Mouse (Mus musculus) heart, embryonic 14.5 days (tissue): ENCODE measurements around the gene Camk1. TPM values are rescaled to one million over a fixed set of nuclear protein-coding genes. Genes with fewer than 3 reads are reported as not detected.

Experiments used
- ATAC-seq: fragments of 200-750 bp; cut with Nextera tagmentation; 2 replicates; pipeline ENCODE4 v1.8.0; 2017; ENCODE audit warnings: low read depth, moderate TSS enrichment; ENCODE audit not compliant: insufficient number of reproducible peaks, insufficient read depth, low FRiP score
- H3K27ac ChIP-seq, 2 experiments: fragments of 200-500 bp in 1 of 2; fragments of 300-500 bp in 1 of 2; sonication (generic) in 1 of 2; replicated peaks in 1 of 2; 2 replicates each; pipeline ENCODE4 v1.5.1; 2012 to 2014; ENCODE audit warnings: low read depth in 2 of 2, low read length in 2 of 2, control low read depth in 1 of 2, mild to moderate bottlenecking in 1 of 2, mixed read lengths in 1 of 2; ENCODE audit not compliant: control insufficient read depth in 1 of 2, insufficient read depth in 1 of 2
- H3K27me3 ChIP-seq: fragments of 300-500 bp; sonication (generic); 2 replicates; pipeline ENCODE4 v1.6.1; 2014; ENCODE audit warnings: mild to moderate bottlenecking, low read length, control low read depth; ENCODE audit not compliant: control insufficient read depth, insufficient read depth
- H3K36me3 ChIP-seq: fragments of 300-500 bp; sonication (generic); 2 replicates; pipeline ENCODE4 v1.6.1; 2014; ENCODE audit warnings: mild to moderate bottlenecking, control low read depth, low read length, mixed read lengths; ENCODE audit not compliant: control insufficient read depth, insufficient read depth
- H3K4me1 ChIP-seq, 2 experiments: fragments of 200-500 bp in 1 of 2; fragments of 300-500 bp in 1 of 2; sonication (generic) in 1 of 2; 2 replicates each; pipeline ENCODE4 v1.6.1; 2012 to 2014; ENCODE audit warnings: low read length in 2 of 2, control low read depth in 1 of 2, mixed read lengths in 1 of 2; ENCODE audit not compliant: control insufficient read depth in 2 of 2, insufficient read depth in 2 of 2
- H3K4me2 ChIP-seq: fragments of 300-500 bp; sonication (generic); 2 replicates; pipeline ENCODE4 v1.6.1; 2014; ENCODE audit warnings: mild to moderate bottlenecking, low read length
- H3K4me3 ChIP-seq, 2 experiments: fragments of 200-500 bp in 1 of 2; fragments of 300-500 bp in 1 of 2; sonication (generic) in 1 of 2; 2 replicates each; pipeline ENCODE4 v1.5.1; 2012 to 2014; ENCODE audit warnings: low read length in 2 of 2, mild to moderate bottlenecking in 2 of 2, control low read depth in 1 of 2, low read depth in 1 of 2, moderate library complexity in 1 of 2; ENCODE audit not compliant: control insufficient read depth in 1 of 2, insufficient read depth in 1 of 2
- H3K9ac ChIP-seq: fragments of 300-500 bp; sonication (generic); 2 replicates; pipeline ENCODE4 v1.6.1; 2014; ENCODE audit warnings: mild to moderate bottlenecking, low read length
- H3K9me3 ChIP-seq: fragments of 300-500 bp; sonication (generic); 2 replicates; pipeline ENCODE4 v1.6.1; 2016; ENCODE audit warnings: low read length, control low read depth; ENCODE audit not compliant: control insufficient read depth
- WGBS: fragments of 180-500 bp; shearing (Covaris S2); extraction: QIAGEN DNeasy Blood & Tissue Kit; methylation state at CpG from one replicate; pipeline ENCODE4 v1.1.7; 2014; 5-methylcytosine and 5-hydroxymethylcytosine counted together
- polyA plus RNA-seq: library from polyadenylated mRNA; unstranded; fragments of >200 nt; fragmentation: Nextera tagmentation; extraction: Ambion mirVana; gene quantifications from 2 replicates; pipeline ENCODE4 v1.2.1, GENCODE M21; 2014

Camk1 gene
- polyA plus RNA-seq, 1 experiment from 2014 or later, result 131 TPM

- H3K27ac ChIP-seq, result no peak overlapping the region
- 78% methylated on average over 5 of the region's 5 CpGs for WGBS
- no peak overlapping the region for H3K4me2 ChIP-seq
- no peak for ATAC-seq
- H3K9ac ChIP-seq, result no peak overlapping the region
- peaks cover 74% of the 10 kb centered on the region for H3K36me3 ChIP-seq
- H3K4me1 ChIP-seq, result no peaks in the 10 kb centered on the region
- no peak overlapping the region for H3K4me3 ChIP-seq
- H3K27me3 ChIP-seq, result no peaks in the 10 kb centered on the region
- no peaks in the 10 kb centered on the region for H3K9me3 ChIP-seq
These were observed 24.8 kb upstream of the Camk1 start for GRCm38 (mm10) chr6:113368577-113368976.

GRCm38 (mm10) chr6:113368124-113368523 lies 24.3 kb upstream of the Camk1 start:
- H3K36me3 ChIP-seq, result peaks cover 69% of the 10 kb centered on the region
- 93% methylated on average over 7 of the region's 7 CpGs for WGBS
- no peaks in the 10 kb centered on the region for H3K9me3 ChIP-seq
- H3K4me2 ChIP-seq, result no peak overlapping the region
- no peak overlapping the region for H3K27ac ChIP-seq
- no peaks in the 10 kb centered on the region for H3K27me3 ChIP-seq
- H3K4me3 ChIP-seq, result no peak overlapping the region
- no peaks in the 10 kb centered on the region for H3K4me1 ChIP-seq
- no peak for ATAC-seq
- H3K9ac ChIP-seq, result no peak overlapping the region

DNA sequence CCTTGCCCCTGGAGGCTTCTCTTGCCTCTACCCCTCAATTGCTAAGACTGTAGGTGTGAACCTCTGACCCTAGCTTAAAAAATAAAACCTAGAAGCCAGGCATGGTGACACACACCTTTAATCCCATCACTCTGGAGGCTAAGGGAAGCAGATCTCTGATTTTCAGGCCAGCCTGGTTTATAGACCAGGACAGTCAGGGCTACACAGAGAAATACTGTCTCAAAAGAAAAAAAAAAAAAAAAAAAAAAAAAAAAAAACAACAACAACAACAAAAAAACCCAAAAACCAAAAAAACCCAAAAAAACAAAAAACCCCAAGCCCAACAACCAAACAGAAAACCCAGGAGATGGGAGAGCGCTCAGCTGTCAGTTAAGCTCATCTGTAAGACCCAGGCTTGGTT lies 23.8 kb upstream of the Camk1 start:
- Histone ChIP-seq H3K27ac (no peak overlapping the region), H3K4me3 (no peak overlapping the region), H3K27me3 (no peaks in the 10 kb centered on the region), H3K4me1 (no peaks in the 10 kb centered on the region), H3K4me2 (no peak overlapping the region), H3K36me3 (peaks cover 65% of the 10 kb centered on the region), H3K9ac (no peak overlapping the region), H3K9me3 (no peaks in the 10 kb centered on the region)
- 93% methylated on average over 1 of the region's 1 CpGs for WGBS
- ATAC-seq, result no peak

GRCm38 (mm10) chr6:113366639-113367038 lies 22.9 kb upstream of the Camk1 start:
- H3K4me3 ChIP-seq, result no peak overlapping the region
- H3K27me3 ChIP-seq, result no peaks in the 10 kb centered on the region
- WGBS, result 92% methylated on average over 6 of the region's 6 CpGs
- ATAC-seq, result no peak
- H3K4me1 ChIP-seq, result no peaks in the 10 kb centered on the region
- H3K27ac ChIP-seq, result no peak overlapping the region
- peaks cover 55% of the 10 kb centered on the region for H3K36me3 ChIP-seq
- H3K9ac ChIP-seq, result no peak overlapping the region
- H3K4me2 ChIP-seq, result no peak overlapping the region
- H3K9me3 ChIP-seq, result no peaks in the 10 kb centered on the region

GRCm38 (mm10) chr6:113364518-113365135 lies 20.8 kb upstream of the Camk1 start:
- 65% methylated on average over 8 of the region's 8 CpGs for WGBS
- no peak overlapping the region for H3K9ac ChIP-seq

GRCm38 (mm10) chr6:113362241-113362640 lies 18.5 kb upstream of the Camk1 start:
- 95% methylated on average over 1 of the region's 1 CpGs for WGBS
- no peaks in the 10 kb centered on the region for H3K4me1 ChIP-seq
- no peak overlapping the region for H3K9ac ChIP-seq
- H3K27me3 ChIP-seq, result no peaks in the 10 kb centered on the region
- no peak overlapping the region for H3K4me2 ChIP-seq
- no peak overlapping the region for H3K27ac ChIP-seq
- no peak overlapping the region for H3K4me3 ChIP-seq
- H3K36me3 ChIP-seq, result peaks cover 13% of the 10 kb centered on the region
- no peak for ATAC-seq
- H3K9me3 ChIP-seq, result no peaks in the 10 kb centered on the region

More at GRCm38 (mm10) chr6:113364518-113365135, 20.8 kb upstream of the Camk1 start:
- no peak overlapping the region for H3K4me2 ChIP-seq
- no peaks in the 10 kb centered on the region for H3K4me1 ChIP-seq
- H3K36me3 ChIP-seq, result peaks cover 35% of the 10 kb centered on the region
- H3K4me3 ChIP-seq, result no peak overlapping the region
- no peak for ATAC-seq
- H3K27ac ChIP-seq, result no peak overlapping the region
- no peaks in the 10 kb centered on the region for H3K27me3 ChIP-seq
- H3K9me3 ChIP-seq, result no peaks in the 10 kb centered on the region

GRCm38 (mm10) chr6:113361476-113361875 lies 17.7 kb upstream of the Camk1 start:
- no peak overlapping the region for H3K4me2 ChIP-seq
- peaks cover 5% of the 10 kb centered on the region for H3K36me3 ChIP-seq
- no peak overlapping the region for H3K27ac ChIP-seq
- H3K9me3 ChIP-seq, result no peaks in the 10 kb centered on the region
- H3K27me3 ChIP-seq, result no peaks in the 10 kb centered on the region
- no peak overlapping the region for H3K4me3 ChIP-seq
- no peaks in the 10 kb centered on the region for H3K4me1 ChIP-seq
- WGBS, result 73% methylated on average over 4 of the region's 4 CpGs
- no peak overlapping the region for H3K9ac ChIP-seq
- ATAC-seq, result no peak

GRCm38 (mm10) chr6:113353696-113354095 lies 9.9 kb upstream of the Camk1 start:
- no peaks in the 10 kb centered on the region for H3K36me3 ChIP-seq
- no peak for ATAC-seq
- H3K4me2 ChIP-seq, result no peak overlapping the region
- no peaks in the 10 kb centered on the region for H3K9me3 ChIP-seq
- H3K4me3 ChIP-seq, result no peak overlapping the region
- H3K27me3 ChIP-seq, result no peaks in the 10 kb centered on the region
- WGBS, result 61% methylated on average over 3 of the region's 3 CpGs
- no peak overlapping the region for H3K27ac ChIP-seq
- H3K9ac ChIP-seq, result no peak overlapping the region
- H3K4me1 ChIP-seq, result no peaks in the 10 kb centered on the region; a peak in 1 of 4 replicates
